15 mouse cellular contexts compared by ENCODE assay signal in the genomic region with DNA sequence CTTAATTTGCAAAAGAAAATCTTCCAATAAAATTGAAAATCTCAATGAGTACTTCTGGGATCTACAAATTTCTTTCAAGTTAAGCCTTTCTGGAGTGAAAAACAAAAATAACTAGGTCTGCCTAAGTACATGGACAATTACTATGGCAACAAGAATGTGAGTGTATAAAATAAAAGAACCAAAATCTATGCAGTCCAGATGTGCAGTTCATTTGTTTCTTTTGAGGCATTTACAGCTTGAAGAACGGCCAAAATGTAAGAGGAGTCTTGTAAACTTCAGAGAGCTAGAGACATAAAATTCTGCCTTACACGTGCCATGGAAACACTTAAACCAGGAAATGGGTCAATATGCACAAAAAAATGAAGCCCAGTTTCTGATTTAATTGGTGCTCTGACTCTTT.
"Had no signal": no experiment of that assay in that cellular context is flagged by ENCODE, and none has a peak within 500 bp of the region (broad histone marks: within the 10 kb centered on the region; RNA-seq: fewer than 3 reads in every experiment).

No protein-coding gene starts in this region.

- H3K9me3 ChIP-seq: lung, embryonic 15.5 days; midbrain, embryonic 10.5 days; midbrain, embryonic 12.5 days; neural tube, embryonic 12.5 days; stomach, embryonic 15.5 days had no signal

- H3K9ac ChIP-seq: lung, embryonic 15.5 days; midbrain, embryonic 12.5 days; neural tube, embryonic 12.5 days; stomach, embryonic 15.5 days had no signal

- H3K4me1 ChIP-seq: lung, embryonic 15.5 days; midbrain, embryonic 10.5 days; midbrain, embryonic 12.5 days; neural tube, embryonic 12.5 days; stomach, embryonic 15.5 days had no signal

- H3K4me3 ChIP-seq: lung, embryonic 15.5 days; midbrain, embryonic 10.5 days; midbrain, embryonic 12.5 days; neural tube, embryonic 12.5 days; stomach, embryonic 15.5 days had no signal

- ATAC-seq: lung, postnatal 0 days had no signal

- H3K27me3 ChIP-seq: lung, embryonic 15.5 days; midbrain, embryonic 12.5 days; neural tube, embryonic 12.5 days; stomach, embryonic 15.5 days had no signal

- H3K4me2 ChIP-seq: lung, embryonic 15.5 days; midbrain, embryonic 12.5 days; neural tube, embryonic 12.5 days; stomach, embryonic 15.5 days had no signal

- H3K36me3 ChIP-seq: lung, embryonic 15.5 days; midbrain, embryonic 10.5 days; midbrain, embryonic 12.5 days; neural tube, embryonic 12.5 days; stomach, embryonic 15.5 days had no signal

- DNase-seq: lung, adult 18-20 months; lung, postnatal 14 days; lung, postnatal 4 days; midbrain, embryonic 14.5 days; right cerebral cortex, postnatal 14 days; thymus, adult 2 months; thymus, postnatal 25 days; thymus, postnatal 4 days had no signal

- H3K27ac ChIP-seq: lung, embryonic 15.5 days; midbrain, embryonic 10.5 days; midbrain, embryonic 12.5 days; neural tube, embryonic 12.5 days; stomach, embryonic 15.5 days; stomach, postnatal 0 days had no signal
